Mouse (Mus musculus): ENCODE results near the gene AI481877.
A peak's percentile ranks its signal among the peaks of the same experiment; 100 is the strongest.

AI481877 gene

GRCm38 (mm10) chr4:59123557-59123956 lies 15.2 kb downstream of the AI481877 start:
- no peak for DNase-seq

- no peak for DNase-seq
Measured at GRCm38 (mm10) chr4:59117644-59118495, 20.9 kb downstream of the AI481877 start.

- no peak for DNase-seq
Measured at GRCm38 (mm10) chr4:59108721-59109120, 30.1 kb downstream of the AI481877 start.

- DNase-seq: no peak
Measured at GRCm38 (mm10) chr4:59107886-59108285, 30.9 kb downstream of the AI481877 start.

GRCm38 (mm10) chr4:59106661-59107060 lies 32.1 kb downstream of the AI481877 start:
- DNase-seq: no peak

- no peak for DNase-seq
Measured at GRCm38 (mm10) chr4:59104166-59104565, 34.6 kb downstream of the AI481877 start.

GRCm38 (mm10) chr4:59096393-59096792 lies 42.4 kb downstream of the AI481877 start:
- peak in 1 of 2 experiments; percentile 51 for DNase-seq

- DNase-seq: no peak
Measured at GRCm38 (mm10) chr4:59089391-59089790, 49.4 kb downstream of the AI481877 start.

- DNase-seq: no peak
Measured at GRCm38 (mm10) chr4:59083430-59083829, 55.4 kb downstream of the AI481877 start.

- no peak for DNase-seq
Measured at GRCm38 (mm10) chr4:59069276-59069675, 69.5 kb downstream of the AI481877 start.

GRCm38 (mm10) chr4:59062526-59062925 lies 76.3 kb downstream of the AI481877 start:
- no peak for DNase-seq

GRCm38 (mm10) chr4:59057929-59058328 lies 80.9 kb downstream of the AI481877 start:
- DNase-seq: no peak

GRCm38 (mm10) chr4:59051081-59051480 lies 87.7 kb downstream of the AI481877 start:
- DNase-seq: no peak

- no peak for DNase-seq
Measured at GRCm38 (mm10) chr4:59047222-59047621, 91.6 kb downstream of the AI481877 start.

GRCm38 (mm10) chr4:59043891-59044290 lies 94.9 kb downstream of the AI481877 start:
- no peak for DNase-seq

GRCm38 (mm10) chr4:59043074-59043473 lies 95.7 kb downstream of the AI481877 start:
- no peak for DNase-seq

GRCm38 (mm10) chr4:59040397-59041287 lies 98.1 kb downstream of the AI481877 start:
- DNase-seq: no peak

- DNase-seq: no peak
Measured at GRCm38 (mm10) chr4:59037525-59037924, 101.3 kb downstream of the AI481877 start.

- peak; percentile 31 to 63 for DNase-seq
Measured at GRCm38 (mm10) chr4:59036490-59037127, 102.2 kb downstream of the AI481877 start.

GRCm38 (mm10) chr4:59035786-59036350 lies 102.9 kb downstream of the AI481877 start:
- DNase-seq: no peak

GRCm38 (mm10) chr4:59034918-59035785 lies 103.6 kb downstream of the AI481877 start, which contains the start of gene Gng10:
Gene Gng10, plus strand, starts transcription at chr4:59035088.
- peak; percentile 54 to 55 for DNase-seq
